Mouse (Mus musculus): ENCODE results near the gene Dld. TPM values are rescaled to one million over a fixed set of nuclear protein-coding genes. Genes with fewer than 3 reads are reported as not detected.
A peak's percentile ranks its signal among the peaks of the same experiment; 100 is the strongest.

Gene Dld
- total RNA-seq (2015) (68.0 and 73.7 TPM in 2 replicates), total RNA-seq (2017) (76.8 and 86.3 TPM in 2 replicates)

- ATAC-seq (ENCODE audit: poor library complexity, severe bottlenecking) = peak; percentile 99
Measured at GRCm38 (mm10) chr12:31350944-31351928, at the start of gene Dld. Gene Dld (minus strand): TSS chr12:31351453.

DNA sequence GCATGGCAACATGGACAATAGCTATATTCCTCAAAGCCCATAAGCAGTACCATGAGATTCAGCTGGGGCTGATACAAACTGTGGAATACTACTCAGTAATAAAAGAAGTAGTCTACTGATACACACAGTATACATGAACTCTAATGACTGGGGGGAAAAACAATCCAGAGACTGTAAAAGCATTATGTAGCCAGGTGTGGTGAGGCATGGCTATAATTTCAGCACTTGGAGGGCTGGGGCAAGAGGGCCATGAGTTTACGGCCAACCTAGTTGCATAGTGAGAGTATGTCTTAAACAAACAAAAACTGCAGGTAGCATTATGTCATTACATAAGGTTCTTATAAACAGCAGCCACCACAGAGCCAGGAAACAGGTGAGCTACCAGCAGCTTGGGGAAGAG, 49.6 kb upstream of the Dld start:
- ATAC-seq (ENCODE audit: poor library complexity, severe bottlenecking) = no peak

GRCm38 (mm10) chr12:31397709-31398108, 46.5 kb upstream of the Dld start:
- no peak for ATAC-seq (ENCODE audit: poor library complexity, severe bottlenecking)

- ATAC-seq (ENCODE audit: poor library complexity, severe bottlenecking) = peak; percentile 63
Measured at GRCm38 (mm10) chr12:31395895-31396294, 44.6 kb upstream of the Dld start.

DNA sequence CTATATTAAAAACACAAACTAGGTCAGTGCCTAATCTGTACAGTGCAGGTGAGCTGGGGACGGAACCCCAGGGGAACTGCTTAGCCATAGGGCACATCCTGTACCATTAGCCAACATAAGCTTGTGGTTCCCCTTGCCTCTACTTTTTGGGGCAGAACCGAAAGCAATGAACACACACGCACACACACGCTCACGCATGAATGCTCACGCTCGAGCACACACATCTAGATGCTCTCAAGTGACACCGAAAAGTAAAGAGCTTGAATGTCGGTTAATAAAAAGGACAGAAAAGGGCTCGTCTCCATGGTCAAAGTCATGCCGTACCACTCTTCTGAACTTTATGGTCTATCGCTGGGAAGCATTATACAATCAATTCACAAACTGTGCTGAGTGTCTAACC, 40.4 kb upstream of the Dld start:
- ATAC-seq (ENCODE audit: poor library complexity, severe bottlenecking) = 0 out of 2 replicates have a peak, but pooled peaks have one; percentile 36

DNA sequence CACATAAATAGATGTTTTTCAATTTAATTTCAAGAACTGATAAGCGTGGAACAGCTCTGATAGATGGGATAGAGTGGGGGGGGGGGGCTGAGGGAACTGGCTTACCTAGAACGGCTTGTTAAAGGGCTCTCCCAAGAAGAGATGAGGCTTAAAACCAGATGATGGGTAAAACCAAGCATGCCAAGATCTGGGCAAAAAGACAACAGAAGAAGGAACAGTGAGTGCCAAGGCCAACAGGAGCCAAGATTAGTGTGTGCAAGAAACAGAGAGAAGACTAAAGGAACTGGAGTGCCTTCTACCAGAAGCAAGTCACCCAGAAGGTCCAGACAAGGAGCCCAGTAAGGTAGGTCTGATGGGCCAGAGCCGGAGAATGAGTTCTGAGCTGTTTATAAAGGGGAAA, 39.3 kb upstream of the Dld start, which contains the start of gene Slc26a3:
Gene Slc26a3, plus strand, starts transcription at position 301 of the 400 bp plus-strand sequence.
- no peak for ATAC-seq (ENCODE audit: poor library complexity, severe bottlenecking)

DNA sequence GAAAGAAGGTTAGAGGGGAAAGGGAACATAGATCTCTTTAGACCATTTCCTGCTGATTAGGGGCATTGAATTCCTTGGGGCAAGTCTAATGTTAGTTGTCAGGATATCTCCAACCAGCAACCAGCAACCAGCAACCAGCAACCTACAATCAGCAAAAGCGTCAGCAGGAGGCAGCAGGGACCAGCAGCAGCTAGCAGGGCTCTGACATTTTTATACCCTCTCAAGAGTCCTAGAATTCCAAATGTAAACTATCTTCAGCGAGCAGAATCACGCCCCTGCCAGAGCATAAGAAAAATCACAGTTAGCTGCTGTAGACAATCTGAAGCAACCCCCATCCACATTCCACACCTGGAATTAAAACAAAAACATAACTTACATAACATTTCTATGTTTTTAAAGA, 36.0 kb upstream of the Dld start:
- no peak for ATAC-seq (ENCODE audit: poor library complexity, severe bottlenecking)

DNA sequence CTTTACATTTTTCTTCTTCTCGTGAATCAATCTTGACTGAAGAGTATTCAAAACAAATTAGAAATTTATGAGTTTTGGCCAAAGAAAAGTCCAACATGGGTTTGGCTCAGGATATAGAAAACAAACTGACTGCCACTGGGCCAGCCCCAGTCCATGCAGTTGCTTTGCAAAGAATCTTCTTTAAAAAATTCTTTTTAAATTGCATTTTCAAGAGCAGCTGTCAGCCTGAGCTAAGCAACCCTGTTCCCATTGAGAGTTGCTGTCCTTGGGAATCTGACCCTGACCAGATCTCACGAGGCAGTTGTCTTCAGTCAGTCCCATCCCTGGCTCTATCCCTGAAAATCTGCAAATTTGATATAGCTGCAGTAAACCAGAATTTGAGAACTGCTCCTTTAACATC, 31.2 kb upstream of the Dld start:
- ATAC-seq (ENCODE audit: poor library complexity, severe bottlenecking) = no peak

- ATAC-seq (ENCODE audit: poor library complexity, severe bottlenecking) = no peak
Measured at GRCm38 (mm10) chr12:31380878-31381277, 29.6 kb upstream of the Dld start.

- ATAC-seq (ENCODE audit: poor library complexity, severe bottlenecking) = no peak
Measured at GRCm38 (mm10) chr12:31377241-31377640, 26.0 kb upstream of the Dld start.

GRCm38 (mm10) chr12:31376326-31376950, 25.2 kb upstream of the Dld start:
- peak; percentile 20; the same call in 1 of the 2 replicates for ATAC-seq (ENCODE audit: poor library complexity, severe bottlenecking)

GRCm38 (mm10) chr12:31375283-31375615, 24.0 kb upstream of the Dld start:
- ATAC-seq (ENCODE audit: poor library complexity, severe bottlenecking) = no peak

GRCm38 (mm10) chr12:31374603-31375282, 23.5 kb upstream of the Dld start:
- ATAC-seq (ENCODE audit: poor library complexity, severe bottlenecking) = peak; percentile 95

DNA sequence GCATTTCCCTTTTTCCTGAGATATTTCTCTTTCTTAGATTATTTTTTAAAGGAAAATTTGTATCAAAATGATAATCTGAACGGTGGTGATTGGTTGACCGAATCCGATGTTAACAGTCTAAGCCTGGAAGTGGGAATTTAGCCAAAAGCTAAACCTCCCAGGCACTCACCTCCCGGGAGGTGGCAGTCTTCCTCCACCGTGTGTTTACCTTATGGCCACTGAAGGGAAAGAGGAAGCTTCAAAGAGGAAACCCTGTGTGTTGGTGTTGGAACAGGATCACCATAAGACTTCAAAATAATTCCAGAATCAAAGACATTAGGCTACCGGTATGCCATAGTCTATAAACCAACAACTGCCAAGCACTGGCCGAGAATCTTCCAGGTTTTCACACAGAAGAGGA, 18.4 kb upstream of the Dld start:
- ATAC-seq (ENCODE audit: poor library complexity, severe bottlenecking) = peak; percentile 78

DNA sequence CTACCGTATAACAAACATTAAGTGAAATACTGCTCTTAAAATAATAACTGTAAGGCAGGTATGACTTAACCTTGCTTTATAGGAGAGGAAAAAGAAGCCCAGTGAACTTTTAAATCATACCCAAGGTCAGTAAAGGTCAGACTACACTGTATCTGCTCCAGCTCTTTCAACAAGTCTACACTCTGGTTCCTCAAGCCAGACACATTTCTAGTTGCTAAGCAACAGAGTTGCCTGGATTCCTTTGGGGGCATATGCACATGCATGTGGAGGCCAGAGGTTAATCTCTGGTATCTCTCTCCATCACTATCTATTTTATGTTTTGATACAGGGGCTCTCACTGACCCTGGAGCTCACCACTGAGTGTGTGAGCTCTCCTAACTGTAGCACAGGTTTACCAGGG, 17.9 kb upstream of the Dld start:
- no peak for ATAC-seq (ENCODE audit: poor library complexity, severe bottlenecking)

GRCm38 (mm10) chr12:31367721-31368120, 16.5 kb upstream of the Dld start:
- no peak for ATAC-seq (ENCODE audit: poor library complexity, severe bottlenecking)

DNA sequence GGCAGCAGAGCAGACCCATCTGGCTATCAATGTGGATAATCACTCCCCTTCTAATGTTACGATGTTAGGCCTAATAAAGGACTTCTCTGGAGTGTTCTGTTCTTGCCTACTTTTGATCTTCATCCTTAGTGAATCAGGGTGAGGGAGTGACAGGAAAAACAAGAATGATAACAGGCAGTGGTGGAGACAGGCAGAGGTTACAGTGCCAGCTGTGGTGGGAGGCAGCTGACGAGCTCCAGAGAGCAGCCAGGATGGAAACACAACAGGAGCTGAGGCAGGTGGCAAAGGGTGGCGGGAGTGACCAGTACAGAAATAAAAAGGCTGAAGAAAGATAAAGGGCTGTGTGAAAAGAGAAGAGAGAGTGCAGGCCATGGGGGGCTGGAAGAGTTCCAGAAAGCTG, 15.2 kb upstream of the Dld start:
- no peak for ATAC-seq (ENCODE audit: poor library complexity, severe bottlenecking)

GRCm38 (mm10) chr12:31350191-31350943, 886 bp downstream of the Dld start:
- 0 out of 2 replicates have a peak, but pooled peaks have one; percentile 15 for ATAC-seq (ENCODE audit: poor library complexity, severe bottlenecking)

DNA sequence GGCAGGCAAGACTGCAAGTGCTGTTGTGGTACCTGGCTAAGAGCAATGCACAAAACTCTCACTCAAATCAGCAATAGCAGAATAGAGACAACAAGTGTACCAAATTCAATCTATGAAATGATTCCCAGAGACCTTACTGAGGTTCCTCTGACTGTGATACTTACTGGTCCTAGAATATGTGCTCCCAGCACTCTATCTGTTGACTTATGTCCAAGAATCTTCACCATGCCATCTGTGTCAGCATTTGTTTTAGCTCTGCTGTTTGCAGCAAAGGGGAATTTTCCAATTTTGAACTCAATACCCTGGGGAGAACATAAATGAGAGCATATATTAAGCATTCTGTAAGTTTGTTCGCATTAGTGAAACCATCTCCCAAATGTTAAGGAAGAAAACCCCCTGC, 18.0 kb downstream of the Dld start:
- no peak for ATAC-seq (ENCODE audit: poor library complexity, severe bottlenecking)

DNA sequence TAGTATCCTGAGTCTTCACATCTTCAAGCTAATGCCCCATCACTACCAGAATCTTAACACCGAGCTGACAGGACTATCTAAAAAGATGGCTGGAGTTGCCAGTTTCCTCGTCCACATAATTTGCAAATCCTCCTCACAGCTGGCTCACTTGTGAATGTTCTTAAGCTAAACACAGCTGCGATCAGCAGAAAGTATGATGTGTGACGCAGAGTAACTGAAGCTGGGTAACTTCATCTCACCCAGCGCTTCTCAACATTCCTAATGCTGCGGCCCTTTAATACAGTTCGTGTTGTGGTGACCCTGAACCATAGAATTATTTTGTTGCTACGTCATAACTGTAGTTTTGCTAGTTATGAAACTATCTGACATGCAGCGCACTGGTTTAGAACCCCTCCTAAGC, 24.1 kb downstream of the Dld start:
- ATAC-seq (ENCODE audit: poor library complexity, severe bottlenecking) = no peak
